Mouse (Mus musculus) lung, postnatal 0 days (tissue): ENCODE data around the gene Xpr1. TPM values are rescaled to one million over a fixed set of nuclear protein-coding genes. Genes with fewer than 3 reads are reported as not detected.

Source experiments
- ATAC-seq: fragments of 200-750 bp; cut with Nextera tagmentation; 2 replicates; pipeline ENCODE4 v1.8.0; 2017; ENCODE audit warnings: moderate library complexity
- DNase-seq: peaks from one replicate; pipeline ENCODE4 v3.0.0-alpha.2; 2016; ENCODE audit warnings: low spot score
- H3K27ac ChIP-seq: fragments of 300-500 bp; sonication (generic); 2 replicates; pipeline ENCODE4 v1.5.1; 2014; ENCODE audit warnings: antibody characterized with exemption, mild to moderate bottlenecking, low read length, mixed read lengths
- H3K27me3 ChIP-seq: fragments of 300-500 bp; sonication (generic); replicated peaks from 2 replicates; pipeline ENCODE4 v1.6.1; 2014; ENCODE audit warnings: low read length, mixed read lengths; ENCODE audit not compliant: insufficient read depth
- H3K36me3 ChIP-seq: fragments of 300-500 bp; sonication (generic); 2 replicates; pipeline ENCODE4 v1.6.1; 2014; ENCODE audit warnings: low read length, mixed read lengths; ENCODE audit not compliant: insufficient read depth
- H3K4me1 ChIP-seq: fragments of 300-500 bp; sonication (generic); 2 replicates; pipeline ENCODE4 v1.6.1; 2014; ENCODE audit warnings: antibody characterized with exemption, low read depth, low read length, mixed read lengths; ENCODE audit not compliant: insufficient read depth
- H3K4me2 ChIP-seq: fragments of 300-500 bp; sonication (generic); replicated peaks from 2 replicates; pipeline ENCODE4 v1.6.1; 2014; ENCODE audit warnings: low read depth, mild to moderate bottlenecking, low read length, moderate library complexity, mixed read lengths
- H3K4me3 ChIP-seq: fragments of 300-500 bp; sonication (generic); 2 replicates; pipeline ENCODE4 v1.5.1; 2014; ENCODE audit warnings: low read depth, low read length
- H3K9ac ChIP-seq: fragments of 300-500 bp; sonication (generic); replicated peaks from 2 replicates; pipeline ENCODE4 v1.6.1; 2014; ENCODE audit warnings: low read depth, mild to moderate bottlenecking
- H3K9me3 ChIP-seq: fragments of 300-500 bp; sonication (generic); 2 replicates; pipeline ENCODE4 v1.6.1; 2016; ENCODE audit warnings: low read length, mixed read lengths
- CTCF ChIP-seq: IDR thresholded peaks from 2 replicates; pipeline ENCODE4 v1.5.1; 2016; ENCODE audit warnings: antibody characterized with exemption, mild to moderate bottlenecking
- EP300 ChIP-seq: IDR thresholded peaks from 2 replicates; pipeline ENCODE4 v1.6.1; 2016; ENCODE audit warnings: antibody characterized with exemption, mild to moderate bottlenecking, control low read depth
- WGBS: fragments of 180-500 bp; shearing (Covaris S2); extraction: QIAGEN DNeasy Blood & Tissue Kit; methylation state at CpG from one replicate; pipeline ENCODE4 v1.1.7; 2014; 5-methylcytosine and 5-hydroxymethylcytosine counted together
- polyA plus RNA-seq: library from polyadenylated mRNA; unstranded; fragments of >200 nt; fragmentation: Nextera tagmentation; extraction: Ambion mirVana; gene quantifications from 2 replicates; pipeline ENCODE4 v1.2.1, GENCODE M21; 2015

The Xpr1 gene
- polyA plus RNA-seq, 1 experiment from 2014 or later: 5.8 TPM

DNA sequence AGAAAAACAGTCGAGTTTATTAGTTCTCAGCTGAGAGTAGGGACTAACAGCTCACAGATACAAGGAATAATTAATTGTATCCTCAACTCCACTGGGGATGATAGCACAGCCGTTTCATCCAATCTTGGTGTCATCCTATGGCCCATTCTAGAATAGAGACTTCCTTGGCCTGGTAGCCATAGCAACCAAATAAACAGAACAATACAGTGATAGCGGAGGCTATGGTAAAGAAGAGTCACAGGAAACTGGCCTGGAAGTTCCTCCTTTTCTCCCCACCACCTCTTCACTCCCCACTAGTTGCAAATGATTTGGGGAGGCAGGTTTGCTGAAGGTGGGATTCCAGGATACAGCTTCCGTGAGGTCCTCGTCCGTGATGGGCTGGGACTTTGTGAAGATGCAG, 30.1 kb upstream of the Xpr1 start:
- TF ChIP-seq EP300 (no peak), CTCF (no peak)
- H3K4me3 ChIP-seq: no peak overlapping the region
- WGBS: 62% methylated on average over 6 of the region's 6 CpGs
- no peaks in the 10 kb centered on the region for H3K36me3 ChIP-seq
- ATAC-seq (no peak), DNase-seq (no peak)
- H3K9me3 ChIP-seq: no peaks in the 10 kb centered on the region
- no peaks in the 10 kb centered on the region for H3K4me1 ChIP-seq
- no peak overlapping the region for H3K9ac ChIP-seq
- no peaks in the 10 kb centered on the region for H3K27me3 ChIP-seq
- H3K4me2 ChIP-seq: no peak overlapping the region
- no peak overlapping the region for H3K27ac ChIP-seq

DNA sequence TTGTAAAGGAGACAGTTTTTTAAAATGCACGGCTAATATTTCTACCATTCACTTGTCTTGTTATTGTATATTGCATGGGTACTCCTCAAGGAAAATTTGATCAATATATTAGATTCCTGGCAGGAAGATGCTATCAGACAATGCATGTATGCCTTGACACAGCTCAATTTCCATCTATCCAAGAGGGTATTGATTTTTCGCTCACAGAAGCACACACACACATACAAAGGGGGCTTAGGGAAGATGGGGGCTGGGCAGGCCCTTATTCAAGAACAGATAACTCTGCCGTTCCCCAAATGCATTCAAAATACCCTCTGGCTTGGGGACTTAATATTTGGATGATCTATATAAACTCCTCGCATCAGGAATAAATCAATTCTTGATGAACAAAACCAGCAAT, 25.9 kb upstream of the Xpr1 start:
- Histone ChIP-seq H3K27me3 (no peaks in the 10 kb centered on the region), H3K36me3 (no peaks in the 10 kb centered on the region), H3K4me2 (no peak overlapping the region), H3K9ac (no peak overlapping the region), H3K4me1 (no peaks in the 10 kb centered on the region), H3K4me3 (no peak overlapping the region), H3K9me3 (no peaks in the 10 kb centered on the region), H3K27ac (no peak overlapping the region)
- no peak for DNase-seq
- 89% methylated on average over 4 of the region's 4 CpGs for WGBS
- TF ChIP-seq EP300: no peak
- no peak for TF ChIP-seq CTCF
- ATAC-seq: no peak

GRCm38 (mm10) chr1:155442521-155443001, 25.3 kb upstream of the Xpr1 start:
- WGBS: 63% methylated on average over 13 of the region's 13 CpGs
- Histone ChIP-seq H3K9ac (no peak overlapping the region), H3K27ac (no peak overlapping the region), H3K36me3 (no peaks in the 10 kb centered on the region), H3K4me3 (no peak overlapping the region), H3K4me1 (no peaks in the 10 kb centered on the region), H3K27me3 (no peaks in the 10 kb centered on the region), H3K4me2 (no peak overlapping the region), H3K9me3 (no peaks in the 10 kb centered on the region)
- TF ChIP-seq EP300 (no peak), CTCF (no peak)
- no peak for DNase-seq
- ATAC-seq: no peak

GRCm38 (mm10) chr1:155439551-155439950, 22.3 kb upstream of the Xpr1 start:
- no peak for ATAC-seq
- Histone ChIP-seq H3K4me3 (no peak overlapping the region), H3K27me3 (no peaks in the 10 kb centered on the region), H3K9me3 (no peaks in the 10 kb centered on the region), H3K27ac (no peak overlapping the region), H3K36me3 (no peaks in the 10 kb centered on the region), H3K4me2 (no peak overlapping the region), H3K9ac (no peak overlapping the region), H3K4me1 (no peaks in the 10 kb centered on the region)
- DNase-seq: no peak
- TF ChIP-seq EP300 (no peak), CTCF (no peak)
- WGBS: 41% methylated on average over 7 of the region's 7 CpGs

DNA sequence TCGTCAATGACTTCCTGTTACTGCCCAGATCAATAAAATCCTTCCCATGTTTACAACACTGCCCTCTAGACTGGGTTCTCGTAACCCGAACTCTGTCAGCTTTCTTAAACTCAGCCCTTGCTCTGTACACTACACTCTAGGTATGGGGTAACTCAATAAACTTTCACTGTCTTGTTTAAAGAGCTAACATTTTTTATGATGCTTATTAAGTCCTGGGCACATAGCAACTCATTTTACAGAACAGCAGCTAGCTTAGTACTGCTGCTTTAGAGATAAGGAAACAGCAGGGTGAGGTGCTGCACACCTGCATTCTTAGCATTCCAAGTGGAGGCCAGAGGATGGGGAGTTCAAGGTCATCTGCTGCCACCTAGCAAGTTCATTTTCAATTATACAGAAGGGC, 21.3 kb upstream of the Xpr1 start:
- no peak for DNase-seq
- TF ChIP-seq EP300: peak; percentile 53
- TF ChIP-seq CTCF: no peak
- WGBS: 33% methylated on average over 3 of the region's 3 CpGs
- no peak overlapping the region for H3K4me3 ChIP-seq
- no peaks in the 10 kb centered on the region for H3K36me3 ChIP-seq
- no peaks in the 10 kb centered on the region for H3K4me1 ChIP-seq
- no peak overlapping the region for H3K4me2 ChIP-seq
- no peaks in the 10 kb centered on the region for H3K27me3 ChIP-seq
- no peaks in the 10 kb centered on the region for H3K9me3 ChIP-seq
- no peak overlapping the region for H3K9ac ChIP-seq
- peak; percentile 57 for ATAC-seq
- no peak overlapping the region for H3K27ac ChIP-seq

DNA sequence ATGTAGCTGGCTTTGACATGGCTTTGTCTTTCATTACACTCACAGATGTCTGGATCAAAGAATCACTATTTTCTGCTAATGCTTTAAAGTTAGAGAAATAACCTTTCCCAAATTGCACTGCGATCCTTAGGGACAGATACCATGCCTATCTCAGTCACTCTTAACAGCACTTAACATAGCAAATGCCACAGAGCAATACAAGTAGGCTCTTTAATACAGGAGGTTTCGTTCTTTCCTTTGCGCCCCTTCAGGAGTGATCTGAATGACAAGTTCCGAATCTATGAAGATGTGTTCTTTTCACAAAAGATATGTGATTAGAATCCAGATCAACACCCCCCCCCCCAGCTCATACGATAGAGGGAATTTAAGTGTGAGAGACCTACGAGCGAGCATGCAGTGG, 12.1 kb upstream of the Xpr1 start:
- no peak for TF ChIP-seq EP300
- no peak for TF ChIP-seq CTCF
- Histone ChIP-seq H3K27me3 (no peaks in the 10 kb centered on the region), H3K4me2 (no peak overlapping the region), H3K4me1 (no peaks in the 10 kb centered on the region), H3K9me3 (no peaks in the 10 kb centered on the region), H3K4me3 (no peak overlapping the region), H3K9ac (no peak overlapping the region), H3K36me3 (no peaks in the 10 kb centered on the region), H3K27ac (no peak overlapping the region)
- no peak for ATAC-seq
- WGBS: 78% methylated on average over 7 of the region's 7 CpGs
- no peak for DNase-seq
